Mouse (Mus musculus): ENCODE measurements around the gene Zfp422.

- TF ChIP-seq POLR2A (IDR thresholded peaks at IDR 0.05; ENCODE audit: low read depth, low read length), result no peak
- TF ChIP-seq CTCF (conservative IDR thresholded peaks at IDR 0.05 in 1 of 2, IDR thresholded peaks at IDR 0.05 in 1 of 2; ENCODE audit: low read depth in 2 of 2, low read length in 2 of 2), result no peak
- no peak for TF ChIP-seq KAT2A (IDR thresholded peaks at IDR 0.05; ENCODE audit: insufficient replicate concordance, low read length)
- no peak for TF ChIP-seq JUN (IDR thresholded peaks at IDR 0.05; ENCODE audit: insufficient read depth, low read depth, low read length)
- TF ChIP-seq BHLHE40 (IDR thresholded peaks at IDR 0.05; ENCODE audit: low read depth, low read length), result no peak
- no peak for TF ChIP-seq MEF2A (IDR thresholded peaks at IDR 0.05; ENCODE audit: borderline replicate concordance, low read depth, low read length)
- no peak for TF ChIP-seq ELF1 (IDR thresholded peaks at IDR 0.05; ENCODE audit: low read depth, low read length)
- TF ChIP-seq TCF12 (IDR thresholded peaks at IDR 0.05; ENCODE audit: low read depth, low read length), result no peak
Measured at GRCm38 (mm10) chr6:116643881-116644280, 15.1 kb upstream of the Zfp422 start.

Data from CH12.LX (cell line).